Mouse (Mus musculus): Measurements from ENCODE around the gene Dact3. TPM values are rescaled to one million over a fixed set of nuclear protein-coding genes. Genes with fewer than 3 reads are reported as not detected.

Gene Dact3
- polyA plus RNA-seq (2014; fragmentation: Nextera tagmentation; extraction: Ambion mirVana) = 7.6 and 8.0 TPM in 2 replicates

GRCm38 (mm10) chr7:16875310-16875325, at the start of gene Dact3:
Dact3 (plus strand) TSS chr7:16875317.
- Histone ChIP-seq H3K4me1 (replicated peaks; ENCODE audit: control insufficient read depth, insufficient read depth, low read length) (peaks cover 6% of the 10 kb centered on the region), H3K27ac (ENCODE audit: low read depth, low read length) (peak within 1 kb of the TSS; percentile 87), H3K9me3 (ENCODE audit: control insufficient read depth, low read length) (no peaks in the 10 kb centered on the region), H3K4me3 (ENCODE audit: low read depth, low read length) (peak within 1 kb of the TSS; percentile 85), H3K4me2 (replicated peaks; ENCODE audit: low read depth, low read length) (peak within 1 kb of the TSS; percentile 89), H3K36me3 (ENCODE audit: control insufficient read depth, insufficient read depth, low read length) (0 out of 2 replicates have a peak, but pooled peaks cover 2% of the 10 kb centered on the region), H3K27me3 (ENCODE audit: control insufficient read depth, insufficient read depth, low read length) (no peaks in the 10 kb centered on the region), H3K9ac (ENCODE audit: low read depth, low read length) (peak within 1 kb of the TSS; percentile 79)
- DNase-seq (ENCODE audit: low spot score) (no peak), ATAC-seq (ENCODE audit: low FRiP score) (no peak)
- WGBS = no CpG with 5 or more reads among the region's 1 CpGs

GRCm38 (mm10) chr7:16825785-16826184, 49.3 kb upstream of the Dact3 start:
- H3K9me3 ChIP-seq (ENCODE audit: control insufficient read depth, low read length) = no peaks in the 10 kb centered on the region
- ATAC-seq (ENCODE audit: low FRiP score) (no peak), DNase-seq (ENCODE audit: low spot score) (no peak)
- H3K4me3 ChIP-seq (ENCODE audit: low read depth, low read length) = no peak overlapping the region
- H3K27ac ChIP-seq (ENCODE audit: low read depth, low read length) = no peak overlapping the region
- peaks cover 28% of the 10 kb centered on the region; the same call in 1 of the 2 replicates for H3K36me3 ChIP-seq (ENCODE audit: control insufficient read depth, insufficient read depth, low read length)
- no peaks in the 10 kb centered on the region for H3K4me1 ChIP-seq (replicated peaks; ENCODE audit: control insufficient read depth, insufficient read depth, low read length)
- H3K4me2 ChIP-seq (replicated peaks; ENCODE audit: low read depth, low read length) = no peak overlapping the region
- WGBS = 85% methylated on average over 10 of the region's 10 CpGs
- H3K27me3 ChIP-seq (ENCODE audit: control insufficient read depth, insufficient read depth, low read length) = no peaks in the 10 kb centered on the region
- H3K9ac ChIP-seq (ENCODE audit: low read depth, low read length) = no peak overlapping the region

DNA sequence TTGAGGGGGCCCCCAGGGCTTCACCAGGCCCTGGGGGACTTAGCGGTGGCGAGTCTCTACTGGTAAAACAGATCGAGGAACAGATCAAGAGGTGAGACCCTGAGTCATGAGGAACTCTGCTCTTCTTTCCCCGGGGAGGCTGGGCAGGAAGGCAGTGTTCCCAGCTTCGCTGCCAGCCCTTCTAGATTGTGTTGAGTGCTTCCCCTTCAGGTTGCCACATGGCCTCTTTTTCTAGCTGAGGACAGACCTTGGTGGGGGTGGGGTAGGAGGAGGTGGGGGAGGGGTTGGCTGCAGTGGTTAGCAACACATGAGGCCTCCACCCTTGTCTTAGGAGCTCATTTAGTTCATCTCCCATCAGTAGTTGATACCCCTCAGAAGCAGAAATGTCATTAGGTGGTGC, 48.5 kb upstream of the Dact3 start:
- WGBS = 85% methylated on average over 5 of the region's 5 CpGs
- H3K27ac ChIP-seq (ENCODE audit: low read depth, low read length) = no peak overlapping the region
- no peak overlapping the region for H3K4me3 ChIP-seq (ENCODE audit: low read depth, low read length)
- no peak overlapping the region for H3K4me2 ChIP-seq (replicated peaks; ENCODE audit: low read depth, low read length)
- H3K4me1 ChIP-seq (replicated peaks; ENCODE audit: control insufficient read depth, insufficient read depth, low read length) = no peaks in the 10 kb centered on the region
- no peaks in the 10 kb centered on the region for H3K27me3 ChIP-seq (ENCODE audit: control insufficient read depth, insufficient read depth, low read length)
- DNase-seq (ENCODE audit: low spot score) (no peak), ATAC-seq (ENCODE audit: low FRiP score) (no peak)
- peaks cover 30% of the 10 kb centered on the region; the same call in 1 of the 2 replicates for H3K36me3 ChIP-seq (ENCODE audit: control insufficient read depth, insufficient read depth, low read length)
- no peaks in the 10 kb centered on the region for H3K9me3 ChIP-seq (ENCODE audit: control insufficient read depth, low read length)
- no peak overlapping the region for H3K9ac ChIP-seq (ENCODE audit: low read depth, low read length)

- H3K4me2 ChIP-seq (replicated peaks; ENCODE audit: low read depth, low read length) = no peak overlapping the region
- H3K9ac ChIP-seq (ENCODE audit: low read depth, low read length) = no peak overlapping the region
- no peaks in the 10 kb centered on the region for H3K9me3 ChIP-seq (ENCODE audit: control insufficient read depth, low read length)
- peaks cover 32% of the 10 kb centered on the region; the same call in 1 of the 2 replicates for H3K36me3 ChIP-seq (ENCODE audit: control insufficient read depth, insufficient read depth, low read length)
- H3K4me3 ChIP-seq (ENCODE audit: low read depth, low read length) = no peak overlapping the region
- ATAC-seq (ENCODE audit: low FRiP score) (no peak), DNase-seq (ENCODE audit: low spot score) (no peak)
- H3K27ac ChIP-seq (ENCODE audit: low read depth, low read length) = no peak overlapping the region
- H3K27me3 ChIP-seq (ENCODE audit: control insufficient read depth, insufficient read depth, low read length) = no peaks in the 10 kb centered on the region
- no peaks in the 10 kb centered on the region for H3K4me1 ChIP-seq (replicated peaks; ENCODE audit: control insufficient read depth, insufficient read depth, low read length)
- WGBS = 86% methylated on average over 4 of the region's 4 CpGs
Observed at GRCm38 (mm10) chr7:16827274-16827673, 47.8 kb upstream of the Dact3 start.

GRCm38 (mm10) chr7:16830449-16830848, 44.7 kb upstream of the Dact3 start:
- Histone ChIP-seq H3K4me1 (replicated peaks; ENCODE audit: control insufficient read depth, insufficient read depth, low read length) (no peaks in the 10 kb centered on the region), H3K36me3 (ENCODE audit: control insufficient read depth, insufficient read depth, low read length) (peaks cover 40% of the 10 kb centered on the region), H3K9me3 (ENCODE audit: control insufficient read depth, low read length) (no peaks in the 10 kb centered on the region), H3K4me2 (replicated peaks; ENCODE audit: low read depth, low read length) (no peak overlapping the region), H3K9ac (ENCODE audit: low read depth, low read length) (no peak overlapping the region), H3K27ac (ENCODE audit: low read depth, low read length) (no peak overlapping the region), H3K27me3 (ENCODE audit: control insufficient read depth, insufficient read depth, low read length) (no peaks in the 10 kb centered on the region), H3K4me3 (ENCODE audit: low read depth, low read length) (no peak overlapping the region)
- ATAC-seq (ENCODE audit: low FRiP score) (no peak), DNase-seq (ENCODE audit: low spot score) (no peak)
- WGBS = 92% methylated on average over 9 of the region's 9 CpGs

GRCm38 (mm10) chr7:16837916-16838803, 37.0 kb upstream of the Dact3 start:
- H3K4me2 ChIP-seq (replicated peaks; ENCODE audit: low read depth, low read length) = no peak overlapping the region
- no peak overlapping the region for H3K9ac ChIP-seq (ENCODE audit: low read depth, low read length)
- 94% methylated on average over 18 of the region's 18 CpGs for WGBS
- H3K27me3 ChIP-seq (ENCODE audit: control insufficient read depth, insufficient read depth, low read length) = no peaks in the 10 kb centered on the region
- H3K36me3 ChIP-seq (ENCODE audit: control insufficient read depth, insufficient read depth, low read length) = peaks cover 19% of the 10 kb centered on the region
- ATAC-seq (ENCODE audit: low FRiP score) (no peak), DNase-seq (ENCODE audit: low spot score) (no peak)
- H3K27ac ChIP-seq (ENCODE audit: low read depth, low read length) = no peak overlapping the region
- no peaks in the 10 kb centered on the region for H3K9me3 ChIP-seq (ENCODE audit: control insufficient read depth, low read length)
- H3K4me3 ChIP-seq (ENCODE audit: low read depth, low read length) = no peak overlapping the region
- H3K4me1 ChIP-seq (replicated peaks; ENCODE audit: control insufficient read depth, insufficient read depth, low read length) = no peaks in the 10 kb centered on the region

GRCm38 (mm10) chr7:16838804-16839426, 36.2 kb upstream of the Dact3 start:
- Histone ChIP-seq H3K9ac (ENCODE audit: low read depth, low read length) (no peak overlapping the region), H3K9me3 (ENCODE audit: control insufficient read depth, low read length) (no peaks in the 10 kb centered on the region), H3K4me1 (replicated peaks; ENCODE audit: control insufficient read depth, insufficient read depth, low read length) (no peaks in the 10 kb centered on the region; the same call in 1 of the 2 replicates), H3K4me2 (replicated peaks; ENCODE audit: low read depth, low read length) (no peak overlapping the region), H3K36me3 (ENCODE audit: control insufficient read depth, insufficient read depth, low read length) (peaks cover 16% of the 10 kb centered on the region), H3K27me3 (ENCODE audit: control insufficient read depth, insufficient read depth, low read length) (no peaks in the 10 kb centered on the region), H3K27ac (ENCODE audit: low read depth, low read length) (no peak overlapping the region), H3K4me3 (ENCODE audit: low read depth, low read length) (no peak overlapping the region)
- no peak for ATAC-seq (ENCODE audit: low FRiP score)
- 90% methylated on average over 6 of the region's 6 CpGs for WGBS
- no peak for DNase-seq (ENCODE audit: low spot score)

DNA sequence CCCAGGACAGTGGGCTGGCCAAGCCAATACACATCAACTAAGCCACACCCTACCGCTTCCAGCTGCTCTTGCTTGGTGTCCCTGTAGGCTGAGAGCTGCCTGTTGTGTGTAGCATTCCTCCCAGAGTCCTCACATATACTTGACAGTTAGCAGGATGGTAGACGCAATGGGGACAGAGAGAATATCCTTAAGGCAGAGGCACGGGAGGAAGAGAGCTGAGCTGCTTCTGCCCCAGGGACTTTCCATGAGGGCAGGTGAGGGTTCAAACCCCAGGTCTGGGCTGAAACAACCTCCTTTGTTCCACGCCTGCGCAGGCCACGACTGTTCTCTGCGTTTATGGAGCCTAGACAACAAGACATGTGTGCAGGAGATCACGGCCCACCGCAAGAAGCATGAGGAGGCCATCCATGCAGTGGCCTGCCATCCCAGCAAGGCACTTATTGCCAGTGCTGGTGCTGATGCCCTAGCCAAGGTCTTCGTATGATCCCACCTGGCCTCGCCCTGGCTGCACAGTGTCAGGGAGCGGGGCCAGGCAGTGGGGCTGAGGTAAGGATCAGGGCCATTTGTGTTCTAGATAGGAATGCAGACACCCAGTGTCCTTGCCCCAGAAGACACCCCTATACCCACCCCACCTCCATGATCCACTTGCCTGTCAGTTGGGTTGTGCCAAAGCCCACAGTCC, 35.5 kb upstream of the Dact3 start:
- H3K4me3 ChIP-seq (ENCODE audit: low read depth, low read length) = no peak overlapping the region
- peaks cover 14% of the 10 kb centered on the region for H3K36me3 ChIP-seq (ENCODE audit: control insufficient read depth, insufficient read depth, low read length)
- no peaks in the 10 kb centered on the region for H3K27me3 ChIP-seq (ENCODE audit: control insufficient read depth, insufficient read depth, low read length)
- WGBS = 95% methylated on average over 12 of the region's 12 CpGs
- no peak for DNase-seq (ENCODE audit: low spot score)
- no peak overlapping the region for H3K9ac ChIP-seq (ENCODE audit: low read depth, low read length)
- H3K4me1 ChIP-seq (replicated peaks; ENCODE audit: control insufficient read depth, insufficient read depth, low read length) = peaks cover 2% of the 10 kb centered on the region; the same call in 1 of the 2 replicates
- no peak for ATAC-seq (ENCODE audit: low FRiP score)
- H3K9me3 ChIP-seq (ENCODE audit: control insufficient read depth, low read length) = no peaks in the 10 kb centered on the region
- no peak overlapping the region for H3K4me2 ChIP-seq (replicated peaks; ENCODE audit: low read depth, low read length)
- H3K27ac ChIP-seq (ENCODE audit: low read depth, low read length) = no peak overlapping the region

DNA sequence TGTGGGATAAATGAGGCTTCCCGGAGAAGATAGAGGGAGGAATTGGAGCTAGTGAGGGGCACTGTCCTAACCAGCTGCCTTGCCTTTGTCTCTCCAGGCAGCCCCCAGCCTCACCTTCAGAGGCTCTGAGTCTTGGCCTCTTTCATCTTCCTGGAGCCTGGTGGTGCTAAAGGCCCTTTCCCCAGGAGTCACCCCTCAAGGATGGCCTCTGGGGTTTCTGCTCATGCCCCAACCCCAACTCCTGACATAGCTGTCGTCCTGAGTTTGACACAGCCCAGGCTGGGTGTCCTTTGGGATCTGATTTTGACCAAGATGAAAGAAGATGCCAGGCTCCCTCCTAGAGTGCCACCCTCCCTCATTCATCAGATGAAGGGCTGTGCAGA, 35.0 kb upstream of the Dact3 start:
- Histone ChIP-seq H3K4me3 (ENCODE audit: low read depth, low read length) (no peak overlapping the region), H3K9ac (ENCODE audit: low read depth, low read length) (no peak overlapping the region), H3K27me3 (ENCODE audit: control insufficient read depth, insufficient read depth, low read length) (no peaks in the 10 kb centered on the region), H3K9me3 (ENCODE audit: control insufficient read depth, low read length) (no peaks in the 10 kb centered on the region), H3K4me1 (replicated peaks; ENCODE audit: control insufficient read depth, insufficient read depth, low read length) (peaks cover 2% of the 10 kb centered on the region; the same call in 1 of the 2 replicates), H3K27ac (ENCODE audit: low read depth, low read length) (no peak overlapping the region), H3K36me3 (ENCODE audit: control insufficient read depth, insufficient read depth, low read length) (peaks cover 12% of the 10 kb centered on the region), H3K4me2 (replicated peaks; ENCODE audit: low read depth, low read length) (no peak overlapping the region)
- DNase-seq (ENCODE audit: low spot score) (no peak), ATAC-seq (ENCODE audit: low FRiP score) (no peak)
- WGBS = 86% methylated on average over 2 of the region's 2 CpGs

All from hindbrain, embryonic 11.5 days (tissue).